Mouse (Mus musculus): ENCODE data around the gene Dhx58.

Dhx58 gene

DNA sequence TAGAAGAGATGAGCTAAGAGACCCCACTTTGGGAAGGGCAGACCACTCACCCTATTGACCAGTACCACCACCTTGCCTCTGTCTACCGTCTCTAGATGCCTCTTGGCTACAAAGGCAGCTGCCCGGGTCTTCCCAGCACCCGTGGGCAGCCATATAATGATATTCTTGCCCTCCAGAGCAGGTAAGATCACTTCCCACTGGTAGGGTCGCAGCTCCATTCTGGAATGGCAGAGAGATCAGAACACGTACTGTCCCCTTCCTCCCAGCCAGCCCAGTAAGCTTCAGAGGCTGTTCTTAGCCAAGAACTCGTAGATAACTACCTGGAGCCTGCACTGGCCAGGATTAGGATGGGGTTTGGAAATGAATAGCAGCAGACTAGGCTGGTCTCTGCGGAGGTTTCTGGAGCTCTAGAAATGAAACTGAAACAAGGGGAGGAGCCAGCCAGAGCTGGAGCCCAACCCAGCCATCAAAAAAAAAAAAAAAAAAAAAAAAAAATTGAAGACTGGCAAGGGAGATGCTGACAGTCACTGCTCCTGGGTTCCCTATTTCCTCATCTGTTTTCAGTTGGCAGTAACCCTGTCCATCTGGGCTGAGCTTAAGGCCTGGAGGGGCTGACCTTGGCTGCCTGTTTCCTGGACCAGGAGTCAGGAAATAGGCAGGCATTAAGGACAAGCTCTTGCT, at the start of gene Dhx58:
Gene Dhx58 (minus strand): TSS at position 421 of the 681 bp plus-strand sequence.
- no peak for DNase-seq

DNA sequence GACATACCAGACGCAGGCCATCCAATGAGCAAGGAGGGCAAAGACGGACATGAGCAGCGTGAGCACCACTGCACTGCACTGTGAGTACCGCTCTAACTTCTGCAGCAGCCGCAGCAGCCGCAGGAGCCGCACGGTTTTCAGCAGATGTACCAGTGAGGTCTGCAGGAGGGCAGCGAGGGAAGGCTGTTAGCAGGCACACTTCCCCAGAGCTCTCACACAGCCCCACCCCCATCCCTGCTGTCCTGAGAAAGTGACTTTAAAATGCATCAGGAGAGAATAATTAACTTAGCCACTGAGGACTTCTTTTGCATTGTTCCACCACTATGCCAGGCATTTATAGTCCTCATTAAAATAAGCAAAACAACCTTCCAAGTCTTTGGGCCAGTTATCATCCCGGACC, 48.2 kb upstream of the Dhx58 start:
- DNase-seq, result no peak

DNA sequence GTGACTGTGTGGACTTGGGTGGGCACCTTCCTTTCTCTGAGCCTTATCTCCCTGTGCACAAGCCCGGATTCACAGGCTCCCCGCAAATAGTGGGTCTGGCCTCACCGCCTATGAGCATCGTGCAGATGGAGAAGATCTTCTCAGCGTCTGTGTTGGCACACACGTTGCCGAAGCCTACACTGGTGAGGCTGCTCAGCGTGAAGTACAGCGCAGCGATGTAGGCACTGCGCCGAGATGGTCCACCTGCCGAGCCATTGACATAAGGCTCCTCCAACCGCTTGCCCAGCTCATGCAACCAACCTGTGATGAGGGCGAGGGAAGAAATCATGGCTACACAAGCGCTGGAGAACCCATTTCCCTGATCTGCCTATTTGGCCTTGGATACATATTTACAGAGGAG, 46.1 kb upstream of the Dhx58 start:
- no peak for DNase-seq

DNA sequence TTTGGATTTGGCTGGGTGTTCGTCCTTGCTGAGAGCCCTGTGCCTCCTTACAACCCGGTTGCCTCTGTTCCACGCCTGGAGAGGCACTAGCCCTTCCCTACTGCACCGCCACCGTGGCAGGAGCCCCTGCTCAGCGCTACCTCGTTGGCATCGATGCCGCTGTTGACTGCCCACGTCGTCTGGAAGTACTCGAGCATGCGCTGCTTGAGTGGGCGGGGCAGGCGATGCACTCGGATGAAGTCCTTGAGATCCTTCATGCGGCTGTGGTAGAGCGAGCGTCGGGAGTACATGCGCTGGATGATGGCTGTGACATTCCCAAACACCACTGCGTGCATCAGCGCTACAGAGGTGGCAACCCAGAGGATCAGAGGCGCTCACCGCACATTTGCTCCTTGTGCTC, 45.4 kb upstream of the Dhx58 start:
- DNase-seq, result no peak

DNA sequence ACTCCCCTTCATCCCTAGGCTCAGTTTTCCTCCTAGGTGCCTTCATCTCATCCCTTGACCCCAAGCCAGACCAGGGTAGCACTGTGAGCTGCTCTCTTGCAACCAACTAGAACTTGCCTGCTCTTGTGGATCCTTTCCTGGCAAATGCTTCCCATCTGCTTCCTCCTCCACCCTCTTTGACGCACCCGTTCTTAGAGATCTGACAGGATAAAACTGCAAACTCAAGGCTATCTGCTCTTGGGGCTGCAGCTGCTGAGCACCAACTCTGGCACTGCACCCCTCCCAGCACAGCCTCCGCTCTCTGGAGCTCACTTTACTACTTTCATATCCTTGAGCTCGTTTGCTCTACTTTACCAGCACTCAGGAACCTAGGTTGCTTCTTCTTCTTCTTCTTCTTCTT, 44.5 kb upstream of the Dhx58 start:
- DNase-seq, result no peak

DNA sequence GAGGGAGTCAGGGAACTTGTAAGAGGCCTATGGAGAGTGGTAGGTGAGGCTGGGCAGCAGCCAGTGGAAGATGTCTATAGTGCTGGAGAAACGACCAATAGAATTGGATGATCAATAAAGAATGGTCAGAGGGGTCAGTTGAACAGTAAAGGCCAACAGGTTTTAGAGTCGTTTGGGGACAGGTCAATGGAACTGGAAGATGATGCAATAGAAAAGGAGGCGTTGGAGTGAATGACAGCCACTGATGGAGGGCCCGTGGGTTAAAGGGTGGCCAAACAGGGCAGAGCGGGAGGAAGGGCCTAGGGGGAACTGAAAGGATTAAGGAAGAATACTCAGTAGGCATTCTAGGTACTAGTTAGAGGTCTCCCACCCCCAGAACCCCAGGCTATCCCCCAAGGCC, 43.0 kb upstream of the Dhx58 start:
- no peak for DNase-seq

DNA sequence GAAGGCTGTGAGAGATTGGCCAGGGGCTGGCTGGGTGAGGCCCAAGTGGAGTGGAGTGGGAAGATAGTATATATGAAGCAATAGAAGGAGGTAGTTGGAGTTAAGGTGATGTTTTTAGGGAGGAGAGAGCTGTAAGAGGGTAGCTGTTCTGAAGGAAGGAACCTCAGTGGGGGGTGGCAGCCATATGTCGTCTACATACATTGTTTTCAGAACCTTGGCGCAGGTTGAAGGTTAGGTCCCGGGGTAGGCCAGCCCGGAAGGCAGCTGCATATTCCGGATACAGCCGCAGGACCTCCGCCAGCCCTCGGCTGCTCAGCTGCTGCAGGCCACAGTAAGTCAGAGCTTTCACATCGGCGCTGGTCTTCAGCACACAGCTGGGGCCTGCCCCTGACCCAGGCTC, 42.5 kb upstream of the Dhx58 start:
- no peak for DNase-seq

DNA sequence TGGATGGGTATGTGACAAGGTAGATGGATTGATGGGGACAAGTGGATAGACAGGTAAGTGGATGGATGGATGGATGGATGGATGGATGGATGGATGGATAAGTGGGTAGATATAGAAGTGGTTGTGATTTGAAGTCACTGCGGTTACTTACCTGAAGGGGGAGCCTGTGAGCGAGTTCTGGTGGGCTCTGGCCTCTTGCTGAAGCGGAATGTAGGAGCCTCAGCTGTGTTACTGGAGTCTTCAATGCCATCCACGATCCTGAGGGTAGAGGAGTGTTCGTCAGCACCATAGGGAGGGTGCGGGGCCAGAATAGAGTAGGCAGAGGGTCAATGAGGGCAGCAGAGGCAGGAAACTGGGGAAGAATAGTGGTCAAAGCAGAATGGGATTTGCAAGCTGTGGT, 41.0 kb upstream of the Dhx58 start:
- DNase-seq, result peak; percentile 66

DNA sequence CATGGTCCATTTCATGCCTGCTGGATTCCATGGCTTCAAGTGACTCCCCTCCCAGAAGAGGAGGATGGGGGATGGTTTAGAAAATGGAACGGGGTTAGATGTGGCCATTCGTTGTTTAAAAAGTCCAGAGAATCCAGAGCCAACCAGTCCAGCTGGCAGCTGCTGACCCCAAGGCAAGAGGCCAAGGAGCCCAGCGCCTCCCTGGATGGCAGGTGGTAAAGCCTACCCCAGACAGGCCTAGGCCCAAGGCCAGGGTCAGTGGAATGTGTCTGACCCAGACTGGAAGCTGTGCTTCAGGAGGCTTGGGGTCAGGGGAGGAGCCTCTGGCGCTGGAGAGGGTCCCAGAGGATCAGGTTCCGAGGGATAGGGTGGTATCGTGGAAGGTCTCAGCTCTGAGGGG, 37.3 kb upstream of the Dhx58 start:
- DNase-seq, result no peak

DNA sequence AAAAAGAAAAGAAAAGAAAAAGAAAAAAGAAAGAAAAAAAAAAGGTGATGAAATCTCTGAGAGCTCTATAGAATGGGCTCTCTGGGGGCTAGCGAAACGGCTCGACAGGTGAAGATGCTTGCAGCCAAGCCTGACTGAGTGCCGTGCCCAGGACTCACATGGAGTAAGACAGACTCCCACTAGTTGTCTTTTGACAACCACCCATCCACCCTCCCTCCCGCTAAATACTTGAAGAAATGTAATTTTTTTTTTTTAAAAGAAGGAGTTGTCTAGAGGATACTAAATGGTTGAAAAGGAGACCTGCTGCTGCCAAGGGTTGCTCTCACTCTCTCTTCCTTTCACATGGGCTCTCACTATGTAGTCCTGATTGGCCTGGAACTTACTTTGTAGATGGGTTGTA, 34.7 kb upstream of the Dhx58 start:
- DNase-seq, result peak; percentile 34

DNA sequence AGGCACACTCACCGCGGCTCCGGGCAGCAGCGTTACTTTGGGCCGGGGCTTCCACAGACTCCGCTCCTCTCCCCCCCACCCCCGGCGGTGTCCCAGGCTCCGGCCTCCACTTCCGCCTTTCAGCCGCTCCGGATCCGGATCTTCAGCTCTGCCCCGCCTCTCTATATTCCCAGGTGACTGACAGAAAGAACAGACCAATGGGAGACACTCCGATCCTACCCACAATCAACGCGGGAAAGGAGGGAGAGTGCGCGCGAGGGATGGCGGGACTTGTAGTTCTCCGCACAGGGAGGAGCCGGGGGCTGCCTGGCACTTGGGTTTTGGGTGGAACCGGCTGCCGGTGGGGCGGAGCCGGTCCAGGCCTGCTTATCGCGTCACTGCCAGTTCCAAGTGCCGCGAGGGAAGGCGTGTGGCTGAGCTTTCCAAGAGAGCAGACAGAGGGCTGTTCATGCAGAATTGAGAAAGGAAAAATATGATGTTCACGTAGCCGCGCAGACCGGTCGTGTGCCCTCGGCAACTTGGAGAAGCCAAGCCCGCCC, 34.1 kb upstream of the Dhx58 start, which contains the start of gene Rab5c:
Gene Rab5c (minus strand): TSS at position 150 of the 539 bp plus-strand sequence.
- DNase-seq, result peak; percentile 98

DNA sequence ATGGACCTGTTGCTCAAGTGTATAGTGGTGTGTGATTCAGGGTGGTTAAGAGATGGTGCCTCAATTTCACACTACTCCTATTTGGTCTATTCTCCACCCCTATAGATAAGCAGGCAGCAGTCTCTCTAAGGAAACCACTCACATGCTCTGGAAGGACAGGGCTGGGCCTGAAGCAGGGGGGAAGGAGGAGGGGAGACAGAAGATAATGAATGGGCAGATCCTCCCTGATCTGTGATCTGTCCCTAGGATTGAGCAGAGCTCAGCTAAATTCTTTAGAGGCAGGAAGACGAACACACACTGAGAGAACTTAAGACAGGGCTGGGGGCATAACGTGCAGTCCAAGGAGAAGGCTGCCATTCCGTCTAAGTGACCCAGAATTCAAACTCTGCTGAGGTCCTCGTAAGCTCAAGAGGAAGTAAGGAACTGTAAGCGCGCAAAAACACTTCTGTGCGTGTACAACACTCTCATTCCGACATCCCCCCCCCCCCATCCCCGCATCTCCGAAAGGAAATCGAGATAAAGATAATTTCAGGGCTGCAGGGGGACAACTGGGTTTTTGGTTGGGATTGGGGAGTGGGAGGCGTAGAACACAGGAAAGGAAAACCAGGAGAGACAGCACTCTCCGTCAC, 33.1 kb upstream of the Dhx58 start:
- no peak for DNase-seq

DNA sequence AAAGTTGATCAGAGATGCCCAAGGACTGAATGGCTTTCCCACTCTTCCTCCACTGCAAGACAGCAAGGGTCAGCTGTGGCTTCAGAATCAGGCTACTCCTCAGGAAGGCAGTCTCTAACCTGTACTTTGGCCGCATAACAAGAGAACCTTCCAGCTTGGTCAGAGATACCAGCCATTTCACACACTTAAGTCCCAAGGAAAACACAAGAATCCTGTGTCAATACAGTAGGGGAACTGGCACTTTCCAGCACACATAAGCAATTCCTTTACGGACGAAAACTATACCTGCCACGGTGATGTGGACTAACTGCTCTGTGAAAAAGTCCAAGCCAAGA, 32.6 kb upstream of the Dhx58 start:
- no peak for DNase-seq

DNA sequence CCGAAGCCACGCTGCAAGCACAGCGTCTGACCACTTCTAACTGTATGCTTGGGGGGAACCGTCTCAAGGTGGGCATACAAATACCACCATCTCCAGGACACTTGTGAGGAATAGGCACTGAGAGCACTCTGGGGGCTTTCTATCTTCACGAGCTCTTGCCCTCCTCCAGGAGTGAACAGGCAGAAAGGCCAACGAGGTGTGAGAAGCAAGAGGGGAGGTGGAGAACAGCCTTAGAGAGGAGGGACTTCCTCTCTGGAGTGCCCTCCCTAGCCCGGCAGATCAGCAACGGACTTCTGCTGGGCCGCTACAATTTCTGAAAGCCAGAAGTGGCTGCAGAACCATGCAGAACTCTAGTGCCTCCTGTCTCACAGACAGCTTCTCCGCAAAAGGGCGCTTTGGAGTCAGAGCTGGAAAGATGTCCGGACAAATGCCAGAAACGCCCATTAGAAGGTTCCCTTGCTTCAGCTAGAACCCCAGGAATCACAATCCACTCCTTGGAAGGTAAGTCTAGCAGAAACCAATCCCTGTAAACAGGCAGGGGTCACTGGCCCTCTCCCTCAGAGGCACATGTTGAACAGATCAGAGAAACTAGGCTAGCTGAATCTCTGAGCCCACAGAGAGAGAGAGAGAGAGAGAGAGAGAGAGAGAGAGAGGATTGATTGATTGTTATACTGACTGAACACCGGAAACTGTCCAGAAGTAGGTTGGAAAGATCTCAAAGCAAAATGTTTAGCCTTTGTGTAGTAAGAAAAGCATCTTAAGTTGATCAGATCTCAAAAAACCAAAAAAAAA, 32.1 kb upstream of the Dhx58 start:
- DNase-seq, result no peak

DNA sequence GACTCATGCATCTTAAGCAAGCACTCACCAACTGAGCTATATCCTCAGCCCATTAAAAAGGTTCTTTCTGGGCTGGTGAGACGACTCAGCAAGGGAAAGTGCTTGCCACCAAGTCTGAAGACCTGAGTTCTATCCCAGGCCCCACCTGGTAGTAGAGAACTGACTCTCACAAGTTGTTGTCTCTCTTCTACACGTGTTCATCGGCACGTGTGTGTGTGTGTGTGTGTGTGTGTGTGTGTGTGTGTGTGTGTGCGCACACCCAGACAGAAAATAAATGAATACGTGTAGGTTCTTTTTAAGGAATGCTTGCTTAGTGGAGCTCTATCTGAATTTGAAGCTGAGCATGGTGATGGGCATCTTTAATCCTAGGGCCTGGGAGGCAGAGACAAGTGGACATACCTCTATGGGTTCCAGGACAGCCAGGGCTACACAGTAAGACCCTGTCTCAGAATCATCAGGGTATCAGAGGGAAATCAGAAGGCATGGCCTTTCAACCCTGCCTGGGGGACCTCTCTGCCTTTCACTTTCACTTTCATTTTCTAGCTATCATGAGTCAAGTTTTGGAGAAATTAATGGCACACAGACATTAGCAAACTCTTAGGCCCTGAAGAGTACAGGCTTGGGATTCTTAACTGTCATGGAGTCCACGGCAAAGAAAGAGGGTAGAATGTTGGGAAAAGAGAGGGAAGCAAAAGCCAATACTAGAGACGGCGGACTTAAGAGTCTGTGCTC, 31.2 kb upstream of the Dhx58 start:
- no peak for DNase-seq

DNA sequence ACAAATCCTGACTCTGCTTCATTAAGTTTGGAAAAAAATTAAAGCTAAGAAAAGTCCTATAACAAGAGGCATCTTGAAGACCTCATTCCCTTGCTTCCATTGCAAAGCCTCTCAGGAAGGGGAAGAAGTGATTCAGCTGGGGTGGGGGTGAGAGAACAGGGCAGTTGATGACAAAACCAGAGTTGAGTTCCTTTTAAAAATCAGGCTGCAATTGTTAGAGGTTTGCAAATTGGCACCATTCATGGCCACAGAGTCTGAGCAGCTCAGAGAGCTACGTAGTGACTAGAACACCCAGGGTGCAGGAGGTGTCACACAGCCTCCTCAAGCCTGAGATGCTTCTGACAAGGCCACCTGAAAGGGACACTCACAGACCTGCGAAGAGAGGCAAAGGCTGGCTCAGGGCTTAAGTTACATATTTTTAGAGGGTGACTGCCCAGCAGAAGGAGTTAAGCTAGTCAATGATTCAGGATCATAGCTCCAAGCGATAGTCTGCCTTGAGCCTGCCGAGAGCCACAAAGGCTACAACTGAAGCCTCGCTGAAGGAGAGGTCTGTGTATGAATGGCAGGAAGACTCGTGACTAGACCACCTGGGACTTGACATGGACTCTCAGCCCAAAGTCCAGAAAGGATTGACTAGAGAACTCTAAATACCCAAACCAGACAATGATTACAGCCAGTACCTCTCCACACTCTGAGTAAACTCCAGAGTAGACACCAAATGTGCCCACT, 26.6 kb upstream of the Dhx58 start:
- no peak for DNase-seq

DNA sequence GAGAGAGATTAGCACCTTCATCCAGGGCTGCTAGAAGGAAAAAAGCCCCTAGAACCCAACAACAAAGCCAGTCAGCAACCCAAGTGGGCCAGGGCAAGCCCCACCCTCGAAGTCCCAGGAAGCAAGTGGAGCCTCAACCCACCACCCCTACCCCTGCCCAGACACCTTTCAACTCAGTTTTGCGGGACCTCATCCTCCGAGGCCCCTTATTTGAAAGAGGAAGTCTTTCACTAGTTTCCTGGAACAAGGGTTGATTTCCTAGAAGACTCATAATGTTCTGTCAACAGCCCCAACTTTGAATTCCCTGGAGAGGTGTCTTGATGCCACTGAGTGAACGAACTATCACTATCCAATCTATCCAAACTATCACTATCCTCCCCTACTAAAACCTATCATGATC, 25.9 kb upstream of the Dhx58 start:
- no peak for DNase-seq

DNA sequence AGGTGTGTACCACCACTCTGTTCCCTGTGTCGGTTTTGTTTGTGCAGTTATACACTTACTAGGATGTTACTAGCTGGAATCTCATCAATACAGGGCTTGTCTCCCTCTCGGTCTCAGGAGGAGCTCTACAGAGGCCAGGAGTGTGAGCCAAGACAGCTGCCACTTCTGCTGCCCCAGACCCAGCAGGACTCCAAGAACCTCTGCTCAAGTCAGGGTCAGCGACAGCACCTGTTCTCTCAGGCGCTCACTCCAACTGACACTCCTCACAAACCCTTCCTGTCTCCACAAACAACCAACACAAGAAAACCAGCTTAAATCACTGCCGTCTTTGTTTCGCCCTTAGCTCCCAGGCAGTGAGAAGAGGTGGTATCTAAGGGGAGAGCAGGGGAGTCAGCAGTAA, 24.5 kb upstream of the Dhx58 start:
- no peak for DNase-seq

DNA sequence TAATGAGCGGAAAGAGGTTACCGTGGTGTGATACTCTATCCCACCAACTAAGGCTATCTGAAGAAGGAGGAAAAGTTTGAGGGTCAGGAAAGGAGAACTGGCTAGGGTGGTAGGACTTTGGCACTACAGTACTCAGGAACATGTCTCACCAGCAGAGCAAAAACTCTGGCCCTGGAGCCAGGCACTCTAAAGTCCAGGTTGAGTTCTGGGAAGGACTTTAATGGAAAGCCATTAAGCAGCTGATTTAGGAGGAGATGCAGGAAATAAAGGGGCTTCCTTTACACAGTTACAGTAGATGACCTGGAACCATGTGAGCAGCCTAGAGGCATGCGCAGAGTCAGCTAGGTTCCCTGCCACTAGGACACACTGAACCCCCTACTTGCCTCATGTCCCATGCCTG, 23.1 kb upstream of the Dhx58 start:
- DNase-seq, result no peak

DNA sequence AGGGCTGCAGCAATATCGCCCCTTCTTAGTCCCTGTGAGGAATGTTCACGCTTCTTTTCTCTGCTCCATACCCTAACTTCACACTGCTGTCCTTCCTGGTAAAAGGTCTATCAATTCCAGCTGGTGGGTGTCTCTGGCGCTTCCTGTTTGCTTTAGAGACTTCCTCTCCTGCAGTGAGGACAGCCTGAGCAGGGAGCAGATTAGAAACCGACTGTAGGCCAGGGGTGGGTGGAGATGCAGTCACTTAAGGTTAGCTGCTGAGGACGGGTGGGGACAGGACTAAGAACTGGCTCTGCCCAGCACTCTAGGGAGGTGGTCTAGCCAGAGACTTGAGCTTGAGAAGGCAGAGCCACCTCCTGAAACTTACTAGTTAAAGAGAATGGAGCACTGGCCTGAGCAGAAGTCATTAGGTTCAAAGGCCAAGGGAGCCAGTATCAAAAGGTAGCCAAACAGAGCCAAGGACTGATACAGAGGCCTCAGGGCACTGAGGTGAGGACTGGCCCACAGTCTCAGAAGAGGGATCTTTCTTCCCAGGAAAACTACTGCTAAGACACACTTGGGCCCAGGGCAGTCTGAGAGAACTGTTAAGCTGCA, 20.9 kb upstream of the Dhx58 start:
- DNase-seq, result no peak

DNA sequence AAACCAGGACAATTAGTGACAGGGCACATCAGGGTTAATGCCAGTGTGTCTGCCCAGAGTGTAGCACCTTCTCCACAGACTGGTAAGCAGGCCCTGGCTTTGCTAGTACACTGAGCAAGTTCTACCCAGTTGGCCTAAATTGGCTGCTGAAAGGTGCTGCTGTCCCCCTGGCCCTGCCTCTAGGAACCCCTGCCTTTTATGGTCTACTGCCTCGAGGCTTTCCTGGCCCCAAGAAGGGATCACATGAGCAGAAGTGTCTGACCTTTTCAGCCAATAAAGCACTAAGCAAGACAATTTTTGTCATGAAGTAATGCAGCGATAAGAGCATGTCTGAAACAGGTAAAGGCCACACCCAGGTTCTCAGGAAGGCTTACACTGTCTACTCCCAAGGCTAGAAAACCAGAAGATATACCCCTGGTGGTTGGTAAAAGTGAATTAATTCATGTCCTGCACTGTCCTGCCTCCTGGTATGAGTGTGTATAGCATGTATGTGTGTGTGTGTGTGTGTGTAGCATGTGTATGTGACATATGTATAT, 18.5 kb upstream of the Dhx58 start:
- DNase-seq, result no peak

All from thymus, postnatal 14 days (tissue).